Mouse (Mus musculus) liver, embryonic 14.5 days (tissue): ENCODE results near the gene Bmf. TPM values are rescaled to one million over a fixed set of nuclear protein-coding genes. Genes with fewer than 3 reads are reported as not detected.

Experiments
- ATAC-seq: fragments of 200-750 bp; cut with Nextera tagmentation; 2 replicates; pipeline ENCODE4 v1.8.0; 2017; ENCODE audit warnings: moderate number of reproducible peaks, mild to moderate bottlenecking, moderate library complexity; ENCODE audit not compliant: insufficient read depth
- DNase-seq, 3 experiments: peaks; one replicate each; pipeline ENCODE4 v3.0.0-alpha.2; 2012 to 2013; ENCODE audit warnings: low read depth in 3 of 3, low spot score in 3 of 3
- H3K27ac ChIP-seq: fragments of 300-500 bp; sonication (generic); 2 replicates; pipeline ENCODE4 v1.5.1; 2014; ENCODE audit warnings: moderate library complexity, mild to moderate bottlenecking, control low read depth, inconsistent platforms
- H3K27me3 ChIP-seq: fragments of 300-500 bp; sonication (generic); 2 replicates; pipeline ENCODE4 v1.6.1; 2014; ENCODE audit warnings: mild to moderate bottlenecking, low read length, moderate library complexity; ENCODE audit not compliant: control insufficient read depth, insufficient read depth
- H3K36me3 ChIP-seq: fragments of 300-500 bp; sonication (generic); replicated peaks from 2 replicates; pipeline ENCODE4 v1.6.1; 2014; ENCODE audit warnings: low read depth; ENCODE audit not compliant: control insufficient read depth, insufficient read depth
- H3K4me1 ChIP-seq, 2 experiments: fragments of 200-500 bp in 1 of 2; fragments of 300-500 bp in 1 of 2; sonication (generic) in 1 of 2; replicated peaks; 2 replicates each; pipeline ENCODE4 v1.6.1; 2012 to 2014; ENCODE audit warnings: antibody characterized with exemption in 1 of 2, inconsistent platforms in 1 of 2, low read length in 1 of 2; ENCODE audit not compliant: control insufficient read depth in 2 of 2, insufficient read depth in 2 of 2
- H3K4me2 ChIP-seq: fragments of 300-500 bp; sonication (generic); 2 replicates; pipeline ENCODE4 v1.6.1; 2014; ENCODE audit warnings: low read depth, mild to moderate bottlenecking, control low read depth, moderate library complexity
- H3K4me3 ChIP-seq, 2 experiments: fragments of 200-500 bp in 1 of 2; fragments of 300-500 bp in 1 of 2; sonication (generic) in 1 of 2; 2 replicates each; pipeline ENCODE4 v1.5.1; 2012 to 2014; ENCODE audit warnings: low read depth in 2 of 2, low read length in 2 of 2, mild to moderate bottlenecking in 2 of 2, control low read depth in 1 of 2, inconsistent platforms in 1 of 2, moderate library complexity in 1 of 2; ENCODE audit not compliant: insufficient read depth in 1 of 2
- H3K9ac ChIP-seq: fragments of 300-500 bp; sonication (generic); replicated peaks from 2 replicates; pipeline ENCODE4 v1.6.1; 2014; ENCODE audit warnings: mild to moderate bottlenecking, control low read depth, moderate library complexity
- H3K9me3 ChIP-seq: fragments of 300-500 bp; sonication (generic); 2 replicates; pipeline ENCODE4 v1.6.1; 2016; ENCODE audit warnings: low read length, mixed read lengths; ENCODE audit not compliant: control insufficient read depth
- CTCF ChIP-seq: IDR thresholded peaks from 2 replicates; pipeline ENCODE4 v1.5.1; 2016; ENCODE audit warnings: antibody characterized with exemption, low read depth, control low read depth
- EP300 ChIP-seq: IDR thresholded peaks from 2 replicates; pipeline ENCODE4 v1.6.1; 2016; ENCODE audit warnings: antibody characterized with exemption, low read depth
- WGBS: fragments of 180-500 bp; shearing (Covaris S2); extraction: QIAGEN DNeasy Blood & Tissue Kit; methylation state at CpG from one replicate; pipeline ENCODE4 v1.1.7; 2014; ENCODE audit not compliant: insufficient replicate concordance; 5-methylcytosine and 5-hydroxymethylcytosine counted together
- polyA plus RNA-seq, 2 experiments: library from polyadenylated mRNA; depleted of rRNA in 1 of 2; stranded (reverse) in 1 of 2; unstranded in 1 of 2; fragments of >200 nt; fragmentation: Nextera tagmentation in 1 of 2; extraction: Ambion mirVana in 1 of 2; gene quantifications; 2 replicates each; pipeline versions ENCODE4 v1.2.1 to v1.2.3; 2012 to 2014

The Bmf gene
- polyA plus RNA-seq, 2 experiments = 0.70 to 0.87 TPM

DNA sequence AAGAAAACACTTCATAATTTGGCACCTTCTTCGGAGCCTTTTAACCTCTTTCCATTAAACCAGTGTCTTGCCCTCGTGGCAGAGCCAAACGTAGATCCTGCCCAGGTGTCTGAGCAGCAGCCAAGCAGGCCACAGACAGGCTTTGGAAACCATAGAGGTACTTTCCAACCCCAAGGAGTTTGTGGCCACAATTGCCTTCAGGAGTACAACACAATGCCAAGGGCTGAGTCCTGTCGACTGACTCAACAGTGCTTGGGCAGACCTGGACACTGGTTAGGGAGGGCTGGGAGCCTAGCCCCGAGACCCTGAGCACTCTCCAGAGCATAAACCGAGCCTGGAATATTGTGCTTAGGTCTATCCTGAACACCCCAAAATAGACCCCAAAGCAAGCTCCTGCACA is 13.4 kb downstream of the Bmf start:
- Histone ChIP-seq H3K4me2 (no peak overlapping the region), H3K27me3 (no peaks in the 10 kb centered on the region), H3K4me1 (peaks cover 0 to 21% of the 10 kb centered on the region in 2 experiments; a peak in 2 of 4 replicates), H3K36me3 (no peaks in the 10 kb centered on the region), H3K4me3 (no peak overlapping the region), H3K27ac (no peak overlapping the region), H3K9me3 (no peaks in the 10 kb centered on the region), H3K9ac (no peak overlapping the region)
- WGBS = 51% methylated on average over 6 of the region's 6 CpGs
- no peak for DNase-seq
- TF ChIP-seq EP300 (no peak), CTCF (no peak)
- no peak for ATAC-seq

DNA sequence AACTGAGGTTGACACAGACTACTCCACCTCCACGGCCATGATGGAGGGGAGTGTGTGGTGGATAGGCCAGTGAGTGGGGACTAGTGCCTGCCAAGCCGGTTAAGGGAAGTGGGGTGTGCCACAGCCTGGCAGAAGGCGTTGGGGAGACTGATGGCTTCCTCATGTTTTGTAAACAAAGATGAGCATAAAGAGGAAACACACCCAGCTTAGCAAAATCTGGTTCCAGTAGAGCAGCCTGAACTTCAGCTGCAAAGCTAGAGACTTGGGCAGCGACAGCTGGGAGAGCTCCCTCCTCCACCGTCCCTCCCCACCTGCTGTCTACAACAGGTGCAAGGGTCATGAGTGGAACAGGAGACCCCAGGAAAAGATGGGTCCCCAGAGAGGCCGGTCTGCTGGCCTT is 15.5 kb downstream of the Bmf start:
- H3K27ac ChIP-seq = no peak overlapping the region
- H3K4me3 ChIP-seq = no peak overlapping the region
- TF ChIP-seq CTCF (no peak), EP300 (no peak)
- DNase-seq (no peak), ATAC-seq (no peak)
- H3K36me3 ChIP-seq = no peaks in the 10 kb centered on the region
- WGBS = 54% methylated on average over 6 of the region's 6 CpGs
- no peak overlapping the region for H3K9ac ChIP-seq
- H3K4me1 ChIP-seq = peaks cover 0 to 16% of the 10 kb centered on the region in 2 experiments; a peak in 2 of 4 replicates
- no peak overlapping the region for H3K4me2 ChIP-seq
- H3K9me3 ChIP-seq = no peaks in the 10 kb centered on the region
- H3K27me3 ChIP-seq = no peaks in the 10 kb centered on the region

DNA sequence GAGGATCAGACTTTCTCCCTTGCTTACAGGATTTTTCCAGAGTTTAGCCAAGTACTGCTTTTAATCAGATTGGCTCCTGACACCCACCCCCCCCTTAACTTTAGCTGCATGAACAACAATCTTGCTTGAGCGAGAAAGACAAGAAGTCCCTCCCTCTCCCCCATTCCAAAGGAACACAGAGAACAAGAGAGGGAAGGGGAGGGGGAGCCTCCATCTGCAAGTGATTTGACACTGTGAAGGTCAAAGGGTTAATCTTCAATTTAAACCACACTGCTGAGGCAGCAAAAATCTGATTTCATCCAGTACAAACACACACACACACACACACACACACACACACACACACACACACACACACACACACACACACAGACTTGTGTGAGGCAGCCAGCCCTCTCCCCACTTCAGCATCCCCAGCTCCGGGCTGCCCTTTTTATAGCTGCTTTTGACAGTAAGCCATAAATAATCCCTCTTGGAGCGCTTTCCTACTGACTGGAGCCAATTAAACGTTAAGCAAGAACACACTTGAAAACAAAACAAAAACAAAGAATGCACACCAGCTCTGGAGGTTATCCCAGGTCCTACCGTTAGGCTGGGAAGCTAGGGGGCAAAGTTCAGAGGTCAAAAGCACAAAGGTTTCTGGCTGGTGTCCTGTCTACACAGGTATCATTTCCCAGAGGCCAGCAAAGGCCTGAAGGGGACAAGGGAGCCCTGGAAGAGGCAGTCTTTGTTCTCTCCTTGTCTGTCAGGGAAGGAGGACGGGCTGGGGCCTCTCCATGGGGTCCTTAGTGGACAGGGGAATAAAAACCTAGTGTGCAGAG is 16.4 kb downstream of the Bmf start:
- H3K27ac ChIP-seq = no peak overlapping the region
- ATAC-seq (no peak), DNase-seq (peak in 1 of 3 experiments; percentile 18)
- no peaks in the 10 kb centered on the region for H3K36me3 ChIP-seq
- WGBS = 29% methylated on average over 6 of the region's 6 CpGs
- H3K4me1 ChIP-seq = peaks cover 0 to 16% of the 10 kb centered on the region in 2 experiments; a peak in 2 of 4 replicates
- H3K4me2 ChIP-seq = no peak overlapping the region
- no peak overlapping the region for H3K9ac ChIP-seq
- TF ChIP-seq EP300 (no peak), CTCF (no peak)
- no peaks in the 10 kb centered on the region for H3K9me3 ChIP-seq
- no peak overlapping the region for H3K4me3 ChIP-seq
- H3K27me3 ChIP-seq = no peaks in the 10 kb centered on the region

DNA sequence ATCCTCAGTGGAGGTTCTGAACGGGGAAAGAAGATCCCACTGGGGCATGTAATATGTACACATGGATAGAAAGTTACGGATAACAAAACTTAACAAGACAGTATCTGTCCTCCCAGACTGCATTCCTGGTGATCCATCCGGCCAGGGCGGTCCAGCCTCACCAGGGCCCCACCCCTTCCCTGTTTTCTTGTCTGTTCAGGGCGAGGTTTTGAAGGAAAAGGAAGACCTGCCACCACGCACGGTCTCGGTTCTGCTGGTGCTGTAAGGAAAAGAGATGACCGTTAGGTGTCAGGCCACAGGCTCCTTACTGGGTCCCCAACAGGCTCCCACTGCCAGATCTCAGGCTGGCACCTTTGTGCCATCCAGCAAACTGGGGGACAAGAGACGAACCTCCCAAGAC is 17.1 kb downstream of the Bmf start:
- ATAC-seq (no peak), DNase-seq (no peak)
- H3K27ac ChIP-seq = no peak overlapping the region

DNA sequence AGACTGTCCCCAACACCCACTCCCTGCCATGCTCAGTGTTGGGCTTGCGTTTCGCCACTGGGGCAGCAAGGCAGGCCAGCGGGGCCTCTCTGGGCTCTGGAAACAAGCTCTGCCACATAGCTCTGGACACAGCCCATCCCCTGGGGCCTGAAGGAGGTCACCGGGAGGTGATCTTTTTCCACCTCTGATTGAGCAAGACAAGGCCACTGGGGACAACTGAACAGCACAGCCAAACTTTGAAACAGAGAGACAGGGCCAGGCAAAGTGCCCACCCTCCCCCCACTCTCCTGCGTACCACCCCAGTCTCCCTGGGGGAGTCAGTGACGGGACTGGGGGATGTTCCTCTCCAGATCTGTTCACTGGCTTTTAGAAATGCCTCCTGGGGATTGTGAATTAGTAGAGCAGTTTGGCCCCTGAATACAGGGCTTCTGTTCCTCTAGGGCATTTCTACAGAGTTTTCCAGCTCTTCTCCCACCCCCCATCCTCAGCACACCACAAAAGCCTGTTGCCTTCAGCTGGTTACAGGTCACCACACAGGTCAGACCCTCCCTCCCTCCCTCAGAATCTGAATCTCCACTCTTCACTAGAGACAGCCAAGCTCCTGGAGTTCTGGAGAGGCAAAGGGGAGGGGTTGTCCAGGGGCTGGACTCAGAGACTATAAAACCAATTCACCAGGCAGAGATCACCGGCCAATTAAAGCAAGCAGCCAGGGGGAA is 19.9 kb downstream of the Bmf start:
- H3K27me3 ChIP-seq = no peaks in the 10 kb centered on the region
- peak; percentile 64 for ATAC-seq

More for the DNA sequence above, 17.1 kb downstream of the Bmf start:
- peaks cover 0 to 15% of the 10 kb centered on the region in 2 experiments; a peak in 2 of 4 replicates for H3K4me1 ChIP-seq
- no peaks in the 10 kb centered on the region for H3K9me3 ChIP-seq
- H3K4me2 ChIP-seq = no peak overlapping the region
- WGBS = 52% methylated on average over 10 of the region's 10 CpGs
- H3K4me3 ChIP-seq = no peak overlapping the region
- no peaks in the 10 kb centered on the region for H3K27me3 ChIP-seq
- TF ChIP-seq EP300 (no peak), CTCF (no peak)
- H3K9ac ChIP-seq = no peak overlapping the region
- no peaks in the 10 kb centered on the region for H3K36me3 ChIP-seq

More for the DNA sequence above, 19.9 kb downstream of the Bmf start:
- TF ChIP-seq EP300 (no peak), CTCF (no peak)
- no peak overlapping the region; the same call in 1 of the 2 replicates for H3K27ac ChIP-seq
- no peak overlapping the region for H3K4me2 ChIP-seq
- H3K4me3 ChIP-seq = no peak overlapping the region
- peak in 1 of 3 experiments; percentile 33 for DNase-seq
- peaks cover 0 to 11% of the 10 kb centered on the region in 2 experiments; a peak in 2 of 4 replicates for H3K4me1 ChIP-seq
- H3K9ac ChIP-seq = no peak overlapping the region
- no peaks in the 10 kb centered on the region for H3K36me3 ChIP-seq
- no peaks in the 10 kb centered on the region for H3K9me3 ChIP-seq
- 54% methylated on average over 7 of the region's 7 CpGs for WGBS
